In the genomic region with DNA sequence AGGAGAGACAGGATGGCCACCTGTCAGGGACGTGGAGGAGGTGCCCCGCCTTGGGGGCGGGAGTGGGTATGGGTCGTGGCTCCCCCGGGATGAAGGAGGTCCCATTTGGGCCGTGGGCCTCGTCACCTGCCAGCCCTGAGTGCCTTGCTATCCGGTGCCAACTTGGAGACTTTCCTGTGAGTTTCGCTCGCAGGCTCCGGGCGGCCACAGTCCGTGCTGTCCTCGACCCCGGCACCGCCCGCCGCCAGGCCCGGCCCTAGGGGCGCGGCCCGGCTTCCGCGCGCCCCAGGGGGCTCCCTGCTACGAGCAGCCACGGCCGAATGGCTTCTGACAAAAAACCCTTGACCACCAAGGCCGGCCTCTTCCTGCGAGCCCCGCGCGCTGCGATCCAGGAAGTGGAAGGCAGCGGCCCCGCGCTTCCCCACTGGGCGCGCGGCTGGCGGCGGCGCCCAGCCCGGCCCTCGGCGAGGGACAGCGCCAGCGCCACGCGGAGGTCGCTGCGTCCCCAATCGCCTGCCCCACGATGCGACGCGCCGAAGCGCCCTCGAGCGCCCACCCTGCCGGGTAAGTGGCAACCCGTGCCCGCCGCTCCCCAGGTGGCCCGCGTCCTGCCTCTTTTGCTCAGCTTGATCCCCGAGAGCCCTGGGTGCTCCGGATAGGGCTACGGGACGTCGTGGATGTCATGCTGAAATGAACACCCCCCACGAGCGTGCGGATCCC, we compare ENCODE assay signal across 8 mouse cellular contexts. TPM values are rescaled to one million over a fixed set of nuclear protein-coding genes. Genes with fewer than 3 reads are reported as not detected.
DNase-seq lines count a peak whose midpoint lies in the region; ATAC-seq and TF ChIP-seq lines count a peak whose summit lies in the region.

A gene (plus strand): TSS at position 286 of the 720 bp plus-strand sequence.

- peaks cover 9% of the 10 kb centered on the region for H3K27me3 ChIP-seq in forebrain, embryonic 11.5 days (ENCODE audit: control insufficient read depth, insufficient read depth, low read length)
- peaks cover 2% of the 10 kb centered on the region for H3K27me3 ChIP-seq in megakaryocyte, embryonic 14.5 days (replicated peaks)
- H3K27me3 ChIP-seq in spleen, adult 2 months (ENCODE audit: control insufficient read depth, insufficient read depth, low read length) = no peaks in the 10 kb centered on the region

- ATAC-seq in forebrain, embryonic 11.5 days (replicated peaks; ENCODE audit: low FRiP score) = peak; percentile 70

- peak; percentile 61 for DNase-seq in CD4-positive, CD25-positive, alpha-beta regulatory T cell, adult 2 months (ENCODE audit: low read depth, low spot score)
- peak; percentile 67 to 88 for DNase-seq in adrenal gland, adult (ENCODE audit: inconsistent age in 2 of 2, low spot score in 1 of 2)
- DNase-seq in forebrain, embryonic 11.5 days (ENCODE audit: low spot score) = peak; percentile 68
- peak; percentile 63 for DNase-seq in heart, postnatal 25 days (ENCODE audit: low spot score)
- DNase-seq in kidney, postnatal 36 days = peak; percentile 77 to 81
- peak in 1 of 2 experiments; percentile 71 for DNase-seq in spleen, adult 2 months (ENCODE audit: low read depth in 1 of 2, low spot score in 2 of 2)
- DNase-seq in frontal cortex, postnatal 36 days (ENCODE audit: low spot score in 2 of 2) = no peak

- no peaks in the 10 kb centered on the region; the same call in 1 of the 2 replicates for H3K9me3 ChIP-seq in forebrain, embryonic 11.5 days (ENCODE audit: control insufficient read depth, low read length)
- H3K9me3 ChIP-seq in megakaryocyte, embryonic 14.5 days = peaks cover 11% of the 10 kb centered on the region

- peak within 1 kb of the TSS; percentile 48 for H3K4me3 ChIP-seq in forebrain, embryonic 11.5 days (ENCODE audit: low read depth, low read length)
- peak within 1 kb of the TSS; percentile 97 for H3K4me3 ChIP-seq in megakaryocyte, embryonic 14.5 days (replicated peaks)
- peak within 1 kb of the TSS; percentile 78 for H3K4me3 ChIP-seq in spleen, adult 2 months (ENCODE audit: extremely low read depth, insufficient read depth, insufficient read length)

- H3K4me1 ChIP-seq in forebrain, embryonic 11.5 days (replicated peaks; ENCODE audit: control insufficient read depth, insufficient read depth, low read length) = peaks cover 4% of the 10 kb centered on the region; the same call in 1 of the 2 replicates
- peaks cover 61% of the 10 kb centered on the region for H3K4me1 ChIP-seq in megakaryocyte, embryonic 14.5 days
- peaks cover 15% of the 10 kb centered on the region; the same call in 1 of the 2 replicates for H3K4me1 ChIP-seq in spleen, adult 2 months (ENCODE audit: control insufficient read depth, insufficient read depth, insufficient read length)

- H3K4me2 ChIP-seq in forebrain, embryonic 11.5 days (ENCODE audit: low read depth, low read length, severe bottlenecking) = peak within 1 kb of the TSS; percentile 96

- H3K36me3 ChIP-seq in forebrain, embryonic 11.5 days (ENCODE audit: control insufficient read depth, insufficient read depth, low read length) = no peaks in the 10 kb centered on the region
- peaks cover 42% of the 10 kb centered on the region for H3K36me3 ChIP-seq in megakaryocyte, embryonic 14.5 days (replicated peaks; ENCODE audit: low read length)
- no peaks in the 10 kb centered on the region for H3K36me3 ChIP-seq in spleen, adult 2 months (ENCODE audit: control insufficient read depth, insufficient read depth, low read length)

- WGBS in forebrain, embryonic 11.5 days = 1% methylated on average over 72 of the region's 75 CpGs
- under 1% methylated on average over 75 of the region's 75 CpGs for WGBS in spleen, adult 2 months

- intact Hi-C loops in heart, postnatal 25 days (cut with DNase I) = no loop called here

- H3K27ac ChIP-seq in forebrain, embryonic 11.5 days (ENCODE audit: low read depth, low read length) = no peak within 1 kb of the TSS
- peak within 1 kb of the TSS; percentile 69 for H3K27ac ChIP-seq in spleen, adult 2 months (ENCODE audit: insufficient read depth, low read length)

- no peak for TF ChIP-seq CTCF in spleen, adult 2 months (IDR thresholded peaks at IDR 0.05; ENCODE audit: extremely low read depth, insufficient read depth, insufficient read length, insufficient replicate concordance)

- TF ChIP-seq POLR2A in spleen, adult 2 months (IDR thresholded peaks at IDR 0.05; ENCODE audit: low read depth, low read length) = peak; percentile 36

- H3K9ac ChIP-seq in forebrain, embryonic 11.5 days (ENCODE audit: low read length) = peak within 1 kb of the TSS; percentile 62

RNA-seq across cellular contexts. Expression of the gene that starts here (rescaled TPM):
- 4.1 and 6.1 TPM in 2 replicates for polyA plus RNA-seq in forebrain, embryonic 11.5 days (2014; fragmentation: Nextera tagmentation; extraction: Ambion mirVana)
- total RNA-seq in heart, postnatal 25 days (2021) = 10 to 100 TPM; 14.0 to 17.5 TPM
- 117 and 151 TPM in 2 replicates for polyA plus RNA-seq in megakaryocyte, embryonic 14.5 days (2012; ENCODE audit: insufficient read depth, low replicate concordance)
- polyA plus RNA-seq in spleen, adult 2 months (2012; rRNA removed) = 63.4 and 67.0 TPM in 2 replicates

Comparison
In these comparisons a context has a peak if more than half of its experiments do, and no peak if none do; other contexts are left out.
1. DNase-seq: peak in CD4-positive, CD25-positive, alpha-beta regulatory T cell, adult 2 months (single experiment), adrenal gland, adult (2 of 2), forebrain, embryonic 11.5 days (single experiment), heart, postnatal 25 days (single experiment) and kidney, postnatal 36 days (2 of 2); none in frontal cortex, postnatal 36 days (0 of 2).
2. Peak in every context shown above with its lines, with median percentiles within 50 percentile points of each other: H3K4me3 ChIP-seq.